Mouse (Mus musculus) lung, postnatal 0 days (tissue): Measurements from ENCODE around the gene Pakap. TPM values are rescaled to one million over a fixed set of nuclear protein-coding genes. Genes with fewer than 3 reads are reported as not detected.

ENCODE experiments used
- ATAC-seq: fragments of 200-750 bp; cut with Nextera tagmentation; 2 replicates; pipeline ENCODE4 v1.8.0; 2017; ENCODE audit warnings: moderate library complexity
- DNase-seq: peaks from one replicate; pipeline ENCODE4 v3.0.0-alpha.2; 2016; ENCODE audit warnings: low spot score
- H3K27ac ChIP-seq: fragments of 300-500 bp; sonication (generic); 2 replicates; pipeline ENCODE4 v1.5.1; 2014; ENCODE audit warnings: antibody characterized with exemption, mild to moderate bottlenecking, low read length, mixed read lengths
- H3K27me3 ChIP-seq: fragments of 300-500 bp; sonication (generic); replicated peaks from 2 replicates; pipeline ENCODE4 v1.6.1; 2014; ENCODE audit warnings: low read length, mixed read lengths; ENCODE audit not compliant: insufficient read depth
- H3K36me3 ChIP-seq: fragments of 300-500 bp; sonication (generic); 2 replicates; pipeline ENCODE4 v1.6.1; 2014; ENCODE audit warnings: low read length, mixed read lengths; ENCODE audit not compliant: insufficient read depth
- H3K4me1 ChIP-seq: fragments of 300-500 bp; sonication (generic); 2 replicates; pipeline ENCODE4 v1.6.1; 2014; ENCODE audit warnings: antibody characterized with exemption, low read depth, low read length, mixed read lengths; ENCODE audit not compliant: insufficient read depth
- H3K4me2 ChIP-seq: fragments of 300-500 bp; sonication (generic); replicated peaks from 2 replicates; pipeline ENCODE4 v1.6.1; 2014; ENCODE audit warnings: low read depth, mild to moderate bottlenecking, low read length, moderate library complexity, mixed read lengths
- H3K4me3 ChIP-seq: fragments of 300-500 bp; sonication (generic); 2 replicates; pipeline ENCODE4 v1.5.1; 2014; ENCODE audit warnings: low read depth, low read length
- H3K9ac ChIP-seq: fragments of 300-500 bp; sonication (generic); replicated peaks from 2 replicates; pipeline ENCODE4 v1.6.1; 2014; ENCODE audit warnings: low read depth, mild to moderate bottlenecking
- H3K9me3 ChIP-seq: fragments of 300-500 bp; sonication (generic); 2 replicates; pipeline ENCODE4 v1.6.1; 2016; ENCODE audit warnings: low read length, mixed read lengths
- CTCF ChIP-seq: IDR thresholded peaks from 2 replicates; pipeline ENCODE4 v1.5.1; 2016; ENCODE audit warnings: antibody characterized with exemption, mild to moderate bottlenecking
- EP300 ChIP-seq: IDR thresholded peaks from 2 replicates; pipeline ENCODE4 v1.6.1; 2016; ENCODE audit warnings: antibody characterized with exemption, mild to moderate bottlenecking, control low read depth
- WGBS: fragments of 180-500 bp; shearing (Covaris S2); extraction: QIAGEN DNeasy Blood & Tissue Kit; methylation state at CpG from one replicate; pipeline ENCODE4 v1.1.7; 2014; 5-methylcytosine and 5-hydroxymethylcytosine counted together
- polyA plus RNA-seq: library from polyadenylated mRNA; unstranded; fragments of >200 nt; fragmentation: Nextera tagmentation; extraction: Ambion mirVana; gene quantifications from 2 replicates; pipeline ENCODE4 v1.2.1, GENCODE M21; 2015

The Pakap gene
- polyA plus RNA-seq, 1 experiment from 2014 or later = 60.5 TPM

- TF ChIP-seq EP300 = no peak
- no peak for TF ChIP-seq CTCF
- H3K4me2 ChIP-seq = no peak overlapping the region
- DNase-seq = no peak
- no peaks in the 10 kb centered on the region for H3K9me3 ChIP-seq
- no peaks in the 10 kb centered on the region for H3K36me3 ChIP-seq
- ATAC-seq = no peak
- WGBS = 69% methylated on average over 5 of the region's 5 CpGs
- H3K4me3 ChIP-seq = no peak overlapping the region
- no peak overlapping the region for H3K27ac ChIP-seq
- no peaks in the 10 kb centered on the region; the same call in 1 of the 2 replicates for H3K4me1 ChIP-seq
- H3K9ac ChIP-seq = no peak overlapping the region
- no peaks in the 10 kb centered on the region for H3K27me3 ChIP-seq
Measured at GRCm38 (mm10) chr4:57694356-57695136, 126.6 kb downstream of the Pakap start.

DNA sequence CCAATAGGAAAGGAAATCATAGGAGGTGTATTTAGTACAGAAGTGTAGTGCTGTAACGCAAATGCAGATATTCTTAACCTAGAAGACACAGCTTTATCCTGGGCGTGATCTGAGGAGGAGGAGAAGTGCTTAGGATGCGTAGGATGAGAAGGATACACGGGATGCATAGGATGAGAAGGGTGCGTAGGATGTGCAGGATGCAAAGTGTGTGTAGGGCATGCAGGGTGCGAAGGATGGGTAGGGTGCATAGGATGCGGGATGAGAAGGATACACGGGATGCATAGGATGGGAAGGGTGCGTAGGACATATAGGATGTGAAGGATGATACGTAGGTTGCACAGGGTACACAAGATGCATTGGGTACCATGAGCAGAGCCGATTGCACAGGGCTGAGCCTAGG, 129.0 kb downstream of the Pakap start:
- Histone ChIP-seq H3K9ac (no peak overlapping the region), H3K4me1 (no peaks in the 10 kb centered on the region; the same call in 1 of the 2 replicates), H3K4me3 (no peak overlapping the region), H3K27me3 (no peaks in the 10 kb centered on the region), H3K9me3 (no peaks in the 10 kb centered on the region), H3K36me3 (no peaks in the 10 kb centered on the region), H3K4me2 (no peak overlapping the region), H3K27ac (no peak overlapping the region)
- DNase-seq (no peak), ATAC-seq (no peak)
- TF ChIP-seq EP300 (no peak), CTCF (no peak)
- WGBS = 97% methylated on average over 11 of the region's 11 CpGs

GRCm38 (mm10) chr4:57697918-57698611, 130.1 kb downstream of the Pakap start:
- no peaks in the 10 kb centered on the region for H3K9me3 ChIP-seq
- TF ChIP-seq CTCF (no peak), EP300 (no peak)
- WGBS = 91% methylated on average over 12 of the region's 12 CpGs
- H3K4me1 ChIP-seq = no peaks in the 10 kb centered on the region; the same call in 1 of the 2 replicates
- DNase-seq = no peak
- ATAC-seq = no peak
- H3K4me3 ChIP-seq = no peak overlapping the region
- no peaks in the 10 kb centered on the region for H3K27me3 ChIP-seq
- H3K4me2 ChIP-seq = no peak overlapping the region
- H3K9ac ChIP-seq = no peak overlapping the region
- H3K27ac ChIP-seq = no peak overlapping the region
- H3K36me3 ChIP-seq = no peaks in the 10 kb centered on the region

GRCm38 (mm10) chr4:57701576-57701975, 133.6 kb downstream of the Pakap start:
- H3K36me3 ChIP-seq = no peaks in the 10 kb centered on the region
- H3K27ac ChIP-seq = no peak overlapping the region
- H3K4me3 ChIP-seq = no peak overlapping the region
- TF ChIP-seq EP300 (no peak), CTCF (no peak)
- DNase-seq (no peak), ATAC-seq (no peak)
- H3K4me1 ChIP-seq = no peaks in the 10 kb centered on the region; the same call in 1 of the 2 replicates
- H3K9me3 ChIP-seq = no peaks in the 10 kb centered on the region
- H3K27me3 ChIP-seq = no peaks in the 10 kb centered on the region
- no peak overlapping the region for H3K4me2 ChIP-seq
- H3K9ac ChIP-seq = no peak overlapping the region
- WGBS = 62% methylated on average over 5 of the region's 5 CpGs

DNA sequence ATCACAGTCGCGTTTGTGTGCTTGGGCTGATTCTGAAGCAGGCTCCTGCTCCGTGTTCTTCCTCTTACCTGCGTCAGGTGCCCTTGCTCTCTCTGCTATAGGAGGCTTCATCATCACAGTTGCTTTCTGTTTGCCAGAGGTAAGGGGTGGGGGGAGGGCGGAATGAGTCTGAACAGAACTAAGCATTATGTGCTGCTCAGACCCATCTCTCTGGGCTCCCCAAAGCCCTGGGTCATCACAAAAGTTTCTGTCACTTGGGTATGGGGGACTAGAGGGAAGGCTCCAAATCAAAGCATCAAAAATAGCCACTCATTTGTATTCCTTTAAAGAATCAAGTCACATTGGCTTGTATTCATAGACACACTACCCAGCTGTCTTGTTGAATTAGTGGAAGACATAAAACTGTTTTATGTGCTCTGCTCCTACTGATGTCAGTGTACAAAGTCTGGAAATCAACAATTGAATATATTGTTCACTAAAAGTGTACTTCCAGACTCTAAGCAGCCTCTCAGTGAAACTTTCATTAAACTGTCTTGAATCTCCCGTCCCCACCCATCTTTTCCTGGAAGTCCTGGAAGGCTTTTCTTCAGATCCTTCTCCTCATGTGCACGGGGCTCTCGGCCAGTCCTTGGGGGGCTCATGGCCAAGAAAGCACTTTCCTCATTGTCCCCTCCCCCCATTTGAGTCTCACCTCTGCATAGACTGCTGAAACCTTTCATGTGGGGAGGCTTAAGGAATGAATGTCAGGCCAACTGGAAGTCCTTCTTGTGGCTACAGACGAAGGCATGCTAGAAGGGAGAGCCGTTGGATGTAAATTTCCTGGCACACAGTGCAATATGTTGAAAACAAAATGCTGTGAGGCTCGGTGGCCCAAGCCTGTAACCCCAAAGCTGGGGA, 135.8 kb downstream of the Pakap start:
- Histone ChIP-seq H3K4me2 (no peak overlapping the region), H3K9me3 (no peaks in the 10 kb centered on the region), H3K27ac (no peak overlapping the region), H3K9ac (no peak overlapping the region), H3K4me3 (no peak overlapping the region), H3K4me1 (no peaks in the 10 kb centered on the region; the same call in 1 of the 2 replicates), H3K27me3 (no peaks in the 10 kb centered on the region), H3K36me3 (no peaks in the 10 kb centered on the region)
- no peak for TF ChIP-seq EP300
- no peak for TF ChIP-seq CTCF
- ATAC-seq (no peak), DNase-seq (no peak)
- 62% methylated on average over 11 of the region's 11 CpGs for WGBS

GRCm38 (mm10) chr4:57704575-57704974, 136.6 kb downstream of the Pakap start:
- no peak overlapping the region for H3K4me2 ChIP-seq
- no peak for DNase-seq
- H3K4me3 ChIP-seq = no peak overlapping the region
- no peak overlapping the region for H3K9ac ChIP-seq
- no peaks in the 10 kb centered on the region for H3K27me3 ChIP-seq
- no peak for TF ChIP-seq CTCF
- no peak for TF ChIP-seq EP300
- no peaks in the 10 kb centered on the region; the same call in 1 of the 2 replicates for H3K4me1 ChIP-seq
- WGBS = 89% methylated on average over 7 of the region's 7 CpGs
- no peak for ATAC-seq
- no peaks in the 10 kb centered on the region for H3K36me3 ChIP-seq
- H3K27ac ChIP-seq = no peak overlapping the region
- H3K9me3 ChIP-seq = no peaks in the 10 kb centered on the region
